Mouse (Mus musculus) urinary bladder, adult 2 months (tissue): Measurements from ENCODE around the gene Zfp710. TPM values are rescaled to one million over a fixed set of nuclear protein-coding genes. Genes with fewer than 3 reads are reported as not detected.
A peak's percentile ranks its signal among the peaks of the same experiment; 100 is the strongest.

ENCODE experiments used
- DNase-seq: peaks from one replicate; pipeline ENCODE4 v3.0.0; 2022; ENCODE audit warnings: low spot score
- polyA plus RNA-seq: library from polyadenylated mRNA; depleted of rRNA; stranded (reverse); fragments of >200 nt; gene quantifications from 2 replicates; pipeline ENCODE4 v1.2.3, GENCODE M21; 2012

The Zfp710 gene
- polyA plus RNA-seq, 1 experiment: 15.6 TPM

- DNase-seq: no peak
Observed at GRCm38 (mm10) chr7:80078792-80079301, 54.2 kb downstream of the Zfp710 start.

- DNase-seq: no peak
Observed at GRCm38 (mm10) chr7:80081586-80082554, 57.3 kb downstream of the Zfp710 start.

GRCm38 (mm10) chr7:80084484-80084931 lies 59.9 kb downstream of the Zfp710 start:
- DNase-seq: no peak

GRCm38 (mm10) chr7:80085970-80086715 lies 61.5 kb downstream of the Zfp710 start:
- DNase-seq: no peak

- no peak for DNase-seq
Observed at GRCm38 (mm10) chr7:80088191-80088590, 63.6 kb downstream of the Zfp710 start.

GRCm38 (mm10) chr7:80090191-80091003 lies 65.8 kb downstream of the Zfp710 start:
- no peak for DNase-seq

GRCm38 (mm10) chr7:80091004-80091865 lies 66.6 kb downstream of the Zfp710 start:
- no peak for DNase-seq

- no peak for DNase-seq
Observed at GRCm38 (mm10) chr7:80091866-80092210, 67.2 kb downstream of the Zfp710 start.

GRCm38 (mm10) chr7:80092351-80093046 lies 67.9 kb downstream of the Zfp710 start:
- peak; percentile 49 for DNase-seq

GRCm38 (mm10) chr7:80094481-80094880 lies 69.9 kb downstream of the Zfp710 start:
- DNase-seq: no peak

GRCm38 (mm10) chr7:80095598-80096309 lies 71.1 kb downstream of the Zfp710 start:
- no peak for DNase-seq

- no peak for DNase-seq
Observed at GRCm38 (mm10) chr7:80098389-80098976, 73.9 kb downstream of the Zfp710 start.

- DNase-seq: no peak
Observed at GRCm38 (mm10) chr7:80103335-80103734, 78.7 kb downstream of the Zfp710 start.

GRCm38 (mm10) chr7:80105637-80106390 lies 81.2 kb downstream of the Zfp710 start:
- no peak for DNase-seq

- DNase-seq: no peak
Observed at GRCm38 (mm10) chr7:80106441-80106840, 81.8 kb downstream of the Zfp710 start.

- no peak for DNase-seq
Observed at GRCm38 (mm10) chr7:80111066-80112045, 86.7 kb downstream of the Zfp710 start.

- DNase-seq: no peak
Observed at GRCm38 (mm10) chr7:80113989-80114388, 89.4 kb downstream of the Zfp710 start.
